Mouse (Mus musculus): ENCODE measurements around the gene Flt3l. TPM values are rescaled to one million over a fixed set of nuclear protein-coding genes. Genes with fewer than 3 reads are reported as not detected.
"Not testable (repeated sequence)": the region's sequence is repeated elsewhere in the genome, so short reads cannot be mapped to it uniquely, and the experiment has no call there.

Flt3l gene
- polyA plus RNA-seq, 1 experiment from 2014 or later: 0.71 TPM

DNA sequence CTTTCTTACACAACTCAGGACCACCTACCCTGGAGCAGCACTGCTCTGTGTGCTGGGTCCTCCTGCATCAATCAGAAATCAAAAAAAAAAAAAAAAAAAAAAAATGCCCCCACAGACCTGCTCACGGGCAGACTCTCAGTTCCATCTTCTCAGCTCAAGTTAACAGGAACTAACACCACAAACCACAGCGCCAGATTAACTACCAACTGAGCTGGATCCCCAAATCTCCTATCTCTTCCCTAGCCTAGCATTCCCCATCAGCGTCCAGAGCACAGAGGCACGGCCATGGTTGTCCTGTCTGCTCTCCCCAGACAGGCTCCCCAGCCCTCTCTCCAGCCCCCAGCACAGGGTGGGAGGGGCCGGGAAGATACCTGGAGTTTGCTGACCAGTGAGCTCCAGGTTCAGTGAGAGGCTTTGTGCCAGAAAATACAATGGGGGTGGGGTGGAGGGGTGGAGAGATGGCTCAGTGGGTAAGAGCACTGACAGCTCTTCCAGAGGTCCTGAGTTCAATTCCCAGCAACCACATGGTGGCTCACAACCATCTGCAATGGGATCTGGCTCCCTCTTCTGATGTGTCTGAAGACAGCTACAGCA lies 29.1 kb downstream of the Flt3l start:
- Histone ChIP-seq H3K27ac (no peak overlapping the region), H3K27me3 (no peaks in the 10 kb centered on the region), H3K9ac (replicated peaks) (no peak overlapping the region), H3K36me3 (no peaks in the 10 kb centered on the region), H3K4me3 (replicated peaks) (no peak overlapping the region), H3K4me2 (no peak overlapping the region), H3K4me1 (replicated peaks) (peaks cover 17% of the 10 kb centered on the region), H3K9me3 (no peaks in the 10 kb centered on the region)
- no peak for ATAC-seq (ENCODE audit: insufficient number of reproducible peaks, insufficient read depth, low FRiP score, low TSS enrichment, low read depth)
- WGBS: 58% methylated on average over 5 of the region's 5 CpGs

- H3K27ac ChIP-seq: 0 out of 2 replicates have a peak overlapping the region, but pooled peaks have one; percentile 35
- no peaks in the 10 kb centered on the region for H3K27me3 ChIP-seq
- no peak overlapping the region for H3K9ac ChIP-seq (replicated peaks)
- no peak for ATAC-seq (ENCODE audit: insufficient number of reproducible peaks, insufficient read depth, low FRiP score, low TSS enrichment, low read depth)
- 53% methylated on average over 6 of the region's 6 CpGs for WGBS
- H3K4me1 ChIP-seq (replicated peaks): peaks cover 17% of the 10 kb centered on the region
- H3K36me3 ChIP-seq: no peaks in the 10 kb centered on the region
- no peak overlapping the region for H3K4me3 ChIP-seq (replicated peaks)
- no peak overlapping the region for H3K4me2 ChIP-seq
- H3K9me3 ChIP-seq: no peaks in the 10 kb centered on the region
Observed at GRCm38 (mm10) chr7:45106441-45106840, 29.8 kb downstream of the Flt3l start.

DNA sequence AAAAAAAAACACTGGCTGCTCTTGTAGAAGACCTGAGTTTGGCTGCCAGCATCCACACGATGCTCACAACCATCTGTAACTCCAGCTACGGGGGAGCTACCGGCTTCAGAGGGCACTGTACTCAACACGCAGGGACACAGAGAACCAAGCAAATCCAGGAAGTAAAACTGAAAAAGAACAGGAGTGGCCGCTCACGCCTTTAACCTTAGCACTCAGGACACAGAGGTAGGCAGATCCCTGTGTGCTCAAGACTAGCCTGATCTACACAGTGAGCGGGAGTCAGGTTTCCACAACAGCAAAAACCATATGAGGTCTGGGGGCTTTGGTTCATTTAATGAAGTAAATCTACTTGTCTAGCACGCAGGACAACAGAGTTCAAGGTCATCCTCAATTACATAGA lies 30.7 kb downstream of the Flt3l start:
- no peak for ATAC-seq (ENCODE audit: insufficient number of reproducible peaks, insufficient read depth, low FRiP score, low TSS enrichment, low read depth)
- Histone ChIP-seq H3K4me2 (no peak overlapping the region), H3K36me3 (no peaks in the 10 kb centered on the region), H3K4me1 (replicated peaks) (peaks cover 17% of the 10 kb centered on the region), H3K9me3 (no peaks in the 10 kb centered on the region), H3K9ac (replicated peaks) (no peak overlapping the region), H3K27ac (no peak overlapping the region), H3K4me3 (replicated peaks) (no peak overlapping the region), H3K27me3 (no peaks in the 10 kb centered on the region)
- 75% methylated on average over 8 of the region's 8 CpGs for WGBS

DNA sequence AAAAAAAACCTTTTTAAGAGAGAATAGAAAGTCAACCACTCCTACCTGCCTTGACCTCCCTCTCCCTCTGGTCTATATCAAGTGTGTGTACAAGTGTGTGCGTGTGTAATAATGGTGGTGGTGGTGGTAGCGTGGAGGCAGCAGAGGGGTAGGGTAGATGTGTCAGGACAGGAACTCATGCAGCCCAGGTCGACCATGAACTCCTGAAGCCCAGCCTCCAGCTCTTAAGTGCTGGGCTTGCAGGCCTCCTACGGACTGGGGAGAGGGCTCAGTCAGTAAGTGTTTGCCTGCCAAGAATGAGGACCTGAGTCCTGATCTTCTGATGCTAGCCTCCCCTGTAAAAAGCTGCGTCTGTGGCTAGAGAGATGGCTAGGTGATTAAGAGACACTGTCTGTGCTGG lies 31.3 kb downstream of the Flt3l start:
- Histone ChIP-seq H3K4me3 (replicated peaks) (no peak overlapping the region), H3K9ac (replicated peaks) (no peak overlapping the region), H3K27ac (no peak overlapping the region), H3K4me2 (no peak overlapping the region), H3K4me1 (replicated peaks) (peaks cover 17% of the 10 kb centered on the region), H3K36me3 (no peaks in the 10 kb centered on the region), H3K9me3 (no peaks in the 10 kb centered on the region), H3K27me3 (no peaks in the 10 kb centered on the region)
- 81% methylated on average over 5 of the region's 5 CpGs for WGBS
- no peak for ATAC-seq (ENCODE audit: insufficient number of reproducible peaks, insufficient read depth, low FRiP score, low TSS enrichment, low read depth)

- peak within 1 kb of the TSS; percentile 6; the same call in 1 of the 2 replicates for H3K4me3 ChIP-seq (replicated peaks)
- H3K27ac ChIP-seq: peak within 1 kb of the TSS; percentile 89
- no peaks in the 10 kb centered on the region for H3K36me3 ChIP-seq
- H3K9me3 ChIP-seq: no peaks in the 10 kb centered on the region
- 51% methylated on average over 7 of the region's 7 CpGs for WGBS
- no peaks in the 10 kb centered on the region for H3K27me3 ChIP-seq
- H3K9ac ChIP-seq (replicated peaks): peak within 1 kb of the TSS; percentile 50
- peaks cover 17% of the 10 kb centered on the region for H3K4me1 ChIP-seq (replicated peaks)
- ATAC-seq (ENCODE audit: insufficient number of reproducible peaks, insufficient read depth, low FRiP score, low TSS enrichment, low read depth): peak; percentile 75
- H3K4me2 ChIP-seq: peak within 1 kb of the TSS; percentile 44
Observed at GRCm38 (mm10) chr7:45103652-45104180, 32.5 kb downstream of the Flt3l start, which contains the start of gene Fcgrt. TSS of gene Fcgrt (minus strand) at chr7:45103851.

DNA sequence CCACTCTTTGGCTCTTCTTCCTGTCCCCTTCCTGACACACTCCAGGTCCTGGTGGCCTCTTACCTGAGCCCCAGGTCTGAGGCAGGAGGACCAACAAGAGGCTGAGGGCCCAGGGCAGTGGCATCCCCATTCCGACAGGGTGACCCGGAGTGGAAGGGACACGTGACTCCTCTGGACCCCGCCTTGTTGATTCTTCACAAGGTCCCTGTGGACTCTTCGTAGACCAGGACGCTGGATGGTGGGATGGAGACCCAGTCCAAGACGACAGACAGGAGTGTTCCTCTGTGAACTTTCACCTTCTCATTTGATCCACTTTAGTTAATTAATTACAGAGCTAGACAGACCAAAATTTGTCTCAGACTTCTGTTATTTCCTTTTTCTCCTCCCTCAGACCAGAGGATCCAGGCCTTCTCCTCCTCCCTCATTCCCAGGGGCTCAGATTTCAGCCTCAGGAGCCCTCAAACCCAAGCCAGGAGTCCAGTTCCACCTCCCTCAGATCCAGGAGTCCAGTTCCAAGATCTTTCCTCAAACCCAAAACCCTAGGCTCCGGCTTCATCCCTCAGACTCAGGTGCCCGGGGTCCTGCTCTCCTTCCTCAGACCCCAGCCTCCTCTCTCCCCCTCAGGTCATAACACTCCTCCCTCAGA lies 33.2 kb downstream of the Flt3l start:
- H3K27me3 ChIP-seq: no peaks in the 10 kb centered on the region
- H3K4me2 ChIP-seq: peak overlapping the region; percentile 44
- H3K4me3 ChIP-seq (replicated peaks): peak overlapping the region; percentile 6; the same call in 1 of the 2 replicates
- WGBS: 68% methylated on average over 9 of the region's 9 CpGs
- H3K9me3 ChIP-seq: no peaks in the 10 kb centered on the region
- no peak for ATAC-seq (ENCODE audit: insufficient number of reproducible peaks, insufficient read depth, low FRiP score, low TSS enrichment, low read depth)
- peak overlapping the region; percentile 89 for H3K27ac ChIP-seq
- H3K9ac ChIP-seq (replicated peaks): peak overlapping the region; percentile 50; the same call in 1 of the 2 replicates
- no peaks in the 10 kb centered on the region for H3K36me3 ChIP-seq
- peaks cover 17% of the 10 kb centered on the region for H3K4me1 ChIP-seq (replicated peaks)

- no peaks in the 10 kb centered on the region for H3K9me3 ChIP-seq
- H3K36me3 ChIP-seq: no peaks in the 10 kb centered on the region
- no peak for ATAC-seq (ENCODE audit: insufficient number of reproducible peaks, insufficient read depth, low FRiP score, low TSS enrichment, low read depth)
- H3K4me1 ChIP-seq (replicated peaks): peaks cover 17% of the 10 kb centered on the region
- H3K4me3 ChIP-seq (replicated peaks): no peak overlapping the region
- WGBS: 86% methylated on average over 11 of the region's 11 CpGs
- H3K27me3 ChIP-seq: no peaks in the 10 kb centered on the region
- H3K9ac ChIP-seq (replicated peaks): no peak overlapping the region
- H3K4me2 ChIP-seq: no peak overlapping the region
- H3K27ac ChIP-seq: no peak overlapping the region
Observed at GRCm38 (mm10) chr7:45102441-45102840, 33.8 kb downstream of the Flt3l start.

GRCm38 (mm10) chr7:45100046-45100445 lies 36.2 kb downstream of the Flt3l start:
- Histone ChIP-seq H3K4me3 (replicated peaks) (no peak overlapping the region), H3K9me3 (no peaks in the 10 kb centered on the region), H3K27me3 (no peaks in the 10 kb centered on the region), H3K27ac (no peak overlapping the region), H3K9ac (replicated peaks) (no peak overlapping the region), H3K4me1 (replicated peaks) (peaks cover 17% of the 10 kb centered on the region), H3K36me3 (no peaks in the 10 kb centered on the region), H3K4me2 (no peak overlapping the region)
- ATAC-seq (ENCODE audit: insufficient number of reproducible peaks, insufficient read depth, low FRiP score, low TSS enrichment, low read depth): no peak
- WGBS: 83% methylated on average over 6 of the region's 6 CpGs

DNA sequence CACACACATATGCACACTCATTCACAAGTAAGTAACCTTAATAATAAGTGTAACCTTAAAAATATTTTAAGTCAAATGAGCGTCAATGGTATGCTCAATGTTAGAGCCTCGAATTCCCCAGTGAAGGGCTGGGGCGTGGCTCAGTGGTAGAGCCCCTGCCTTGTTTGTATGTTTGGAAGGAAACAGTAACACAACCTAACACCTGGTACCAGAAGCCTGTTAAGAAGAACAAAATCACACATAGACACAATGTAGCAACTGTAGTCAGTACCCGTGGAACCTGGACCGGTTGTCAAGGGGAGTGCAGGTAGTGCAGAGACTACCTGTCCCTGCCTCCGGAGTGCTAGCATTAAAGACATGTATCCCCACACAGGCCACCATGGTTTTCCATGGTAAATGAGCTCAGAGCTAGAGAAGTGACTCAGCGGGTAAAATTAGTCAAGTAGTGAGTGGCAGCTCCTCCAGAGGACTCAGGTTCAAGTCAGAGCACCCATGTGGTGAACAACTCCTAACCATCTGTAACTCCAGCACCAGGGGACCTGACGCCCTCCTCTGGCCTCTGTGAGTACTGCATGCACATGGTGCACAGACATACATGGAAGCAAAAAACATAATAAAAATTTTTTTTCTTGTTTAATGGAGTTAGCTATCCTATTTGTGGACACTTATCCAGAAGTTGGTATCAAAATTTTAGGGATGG lies 37.5 kb downstream of the Flt3l start:
- ATAC-seq (ENCODE audit: insufficient number of reproducible peaks, insufficient read depth, low FRiP score, low TSS enrichment, low read depth): no peak
- H3K27me3 ChIP-seq: no peaks in the 10 kb centered on the region
- no peak overlapping the region for H3K4me2 ChIP-seq
- H3K9ac ChIP-seq (replicated peaks): no peak overlapping the region
- no peak overlapping the region for H3K4me3 ChIP-seq (replicated peaks)
- 92% methylated on average over 8 of the region's 8 CpGs for WGBS
- H3K36me3 ChIP-seq: no peaks in the 10 kb centered on the region
- H3K27ac ChIP-seq: no peak overlapping the region
- no peaks in the 10 kb centered on the region for H3K9me3 ChIP-seq
- H3K4me1 ChIP-seq (replicated peaks): peaks cover 22% of the 10 kb centered on the region

DNA sequence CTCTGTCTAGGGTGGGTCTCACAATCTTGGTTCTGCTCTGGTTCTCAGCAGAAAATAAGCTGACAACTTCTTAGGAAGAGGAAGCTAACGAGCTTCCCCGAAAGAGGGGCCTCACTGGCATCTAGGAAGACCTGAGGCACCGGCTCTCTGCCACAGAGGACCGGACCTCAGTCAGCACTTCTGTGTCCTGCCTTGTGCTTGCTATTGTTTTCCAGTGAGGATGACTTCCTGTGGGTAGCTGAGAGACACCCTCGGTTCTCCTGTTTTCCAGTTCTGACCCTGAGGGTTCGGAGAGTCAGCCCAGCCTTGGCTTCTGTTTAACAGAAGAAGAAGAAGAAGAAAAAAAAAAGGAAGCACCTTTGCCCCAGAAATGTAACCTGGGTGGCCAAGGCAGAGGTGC lies 38.8 kb downstream of the Flt3l start:
- 60% methylated on average over 6 of the region's 6 CpGs for WGBS
- no peak overlapping the region for H3K4me3 ChIP-seq (replicated peaks)
- no peak overlapping the region for H3K27ac ChIP-seq
- ATAC-seq (ENCODE audit: insufficient number of reproducible peaks, insufficient read depth, low FRiP score, low TSS enrichment, low read depth): no peak
- no peaks in the 10 kb centered on the region for H3K36me3 ChIP-seq
- no peaks in the 10 kb centered on the region for H3K9me3 ChIP-seq
- H3K4me2 ChIP-seq: no peak overlapping the region
- H3K27me3 ChIP-seq: no peaks in the 10 kb centered on the region
- peaks cover 21% of the 10 kb centered on the region for H3K4me1 ChIP-seq (replicated peaks)
- H3K9ac ChIP-seq (replicated peaks): no peak overlapping the region

- H3K4me1 ChIP-seq (replicated peaks): peaks cover 26% of the 10 kb centered on the region
- not testable (repeated sequence) for H3K4me2 ChIP-seq; H3K27ac ChIP-seq; H3K27me3 ChIP-seq; H3K9me3 ChIP-seq; H3K4me3 ChIP-seq (replicated peaks); H3K36me3 ChIP-seq; H3K9ac ChIP-seq (replicated peaks); ATAC-seq (ENCODE audit: insufficient number of reproducible peaks, insufficient read depth, low FRiP score, low TSS enrichment, low read depth)
- WGBS: 95% methylated on average over 14 of the region's 14 CpGs
Observed at GRCm38 (mm10) chr7:45095965-45096364, 40.3 kb downstream of the Flt3l start.
